Comparison of ENCODE assay signal across 22 mouse cellular contexts in genomic region chr10:19880437-19880836, GRCm38 (mm10). TPM values are rescaled to one million over a fixed set of nuclear protein-coding genes. Genes with fewer than 3 reads are reported as not detected.
A peak's percentile ranks its signal among the peaks of the same experiment; 100 is the strongest.
DNase-seq lines count a peak whose midpoint lies in the region; ATAC-seq and TF ChIP-seq lines count a peak whose summit lies in the region.
"Had no signal": no experiment of that assay in that cellular context is flagged by ENCODE, and none has a peak within 500 bp of the region (broad histone marks: within the 10 kb centered on the region; RNA-seq: fewer than 3 reads in every experiment).

No protein-coding gene starts in this region.

- TF ChIP-seq POLR2A in MEL (IDR thresholded peaks at IDR 0.05; ENCODE audit: control insufficient read depth in 1 of 2, insufficient read depth in 1 of 2, low read depth in 1 of 2, low read length in 2 of 2, poor library complexity in 1 of 2), result no peak

- H3K27me3 ChIP-seq in midbrain, embryonic 11.5 days (ENCODE audit: control insufficient read depth, insufficient read depth, low read length), result no peaks in the 10 kb centered on the region
- H3K27me3 ChIP-seq in midbrain, embryonic 14.5 days (ENCODE audit: control insufficient read depth, insufficient read depth, low read length), result no peaks in the 10 kb centered on the region
- no peaks in the 10 kb centered on the region for H3K27me3 ChIP-seq in MEL (ENCODE audit: control insufficient read depth in 1 of 2, insufficient read depth in 2 of 2, low read length in 2 of 2)
- H3K27me3 ChIP-seq: embryonic facial prominence, embryonic 12.5 days; forebrain, embryonic 13.5 days; forebrain, embryonic 15.5 days had no signal

- H3K79me2 ChIP-seq in MEL (ENCODE audit: control insufficient read depth, insufficient read depth, low read length, poor library complexity), result no peaks in the 10 kb centered on the region

- 76% methylated on average over 3 of the region's 3 CpGs for WGBS in midbrain, embryonic 11.5 days
- 78% methylated on average over 3 of the region's 3 CpGs for WGBS in midbrain, embryonic 14.5 days

- no peaks in the 10 kb centered on the region for H3K9me3 ChIP-seq in midbrain, embryonic 11.5 days (ENCODE audit: control insufficient read depth, low read length)
- no peaks in the 10 kb centered on the region for H3K9me3 ChIP-seq in midbrain, embryonic 14.5 days (ENCODE audit: control insufficient read depth, low read length)
- H3K9me3 ChIP-seq in MEL (replicated peaks; ENCODE audit: insufficient read depth, low read length), result no peaks in the 10 kb centered on the region
- H3K9me3 ChIP-seq: embryonic facial prominence, embryonic 10.5 days; embryonic facial prominence, embryonic 12.5 days; forebrain, embryonic 13.5 days; forebrain, embryonic 15.5 days; G1E had no signal

- no peak overlapping the region for H3K9ac ChIP-seq in midbrain, embryonic 11.5 days (ENCODE audit: low read length)
- no peak overlapping the region for H3K9ac ChIP-seq in midbrain, embryonic 14.5 days (replicated peaks; ENCODE audit: low read length)
- H3K9ac ChIP-seq in MEL (ENCODE audit: control insufficient read depth, low read depth, low read length, poor library complexity, severe bottlenecking), result no peak overlapping the region
- H3K9ac ChIP-seq: embryonic facial prominence, embryonic 12.5 days; forebrain, embryonic 13.5 days; forebrain, embryonic 15.5 days had no signal

- TF ChIP-seq CTCF in MEL (IDR thresholded peaks at IDR 0.05 in 2 of 3, conservative IDR thresholded peaks at IDR 0.05 in 1 of 3; ENCODE audit: control insufficient read depth in 1 of 3, insufficient read depth in 1 of 3, low read depth in 2 of 3, low read length in 3 of 3, poor library complexity in 1 of 3, severe bottlenecking in 1 of 3), result no peak

- H3K4me2 ChIP-seq in midbrain, embryonic 11.5 days, result no peak overlapping the region
- no peak overlapping the region for H3K4me2 ChIP-seq in midbrain, embryonic 14.5 days (ENCODE audit: low read length)
- H3K4me2 ChIP-seq: embryonic facial prominence, embryonic 12.5 days; forebrain, embryonic 13.5 days; forebrain, embryonic 15.5 days had no signal

- 0 out of 4 replicates have a peak, but pooled peaks of 1 of the 2 experiments have one; percentile 13 for TF ChIP-seq EP300 in MEL (IDR thresholded peaks at IDR 0.05; ENCODE audit: low read depth in 1 of 2, low read length in 2 of 2)

- H3K27ac ChIP-seq in midbrain, embryonic 11.5 days (ENCODE audit: low read depth, low read length), result no peak overlapping the region
- no peak overlapping the region for H3K27ac ChIP-seq in midbrain, embryonic 14.5 days (replicated peaks; ENCODE audit: low read depth, low read length)
- no peak overlapping the region for H3K27ac ChIP-seq in MEL (ENCODE audit: control insufficient read depth, low read depth, low read length)
- H3K27ac ChIP-seq: embryonic facial prominence, embryonic 10.5 days; embryonic facial prominence, embryonic 12.5 days; forebrain, embryonic 13.5 days; forebrain, embryonic 15.5 days had no signal

- no peak for ATAC-seq in midbrain, embryonic 11.5 days (ENCODE audit: low FRiP score)
- ATAC-seq in midbrain, embryonic 14.5 days (ENCODE audit: low FRiP score, low TSS enrichment), result no peak
- ATAC-seq in granulocyte monocyte progenitor cell, adult 5-6 weeks (replicated peaks; ENCODE audit: poor library complexity, severe bottlenecking), result peak; percentile 48
- no peak for ATAC-seq in frontal cortex, adult (ENCODE audit: low TSS enrichment)
- ATAC-seq: forebrain, embryonic 13.5 days; forebrain, embryonic 15.5 days had no signal

- TF ChIP-seq RAD21 in MEL (IDR thresholded peaks at IDR 0.05; ENCODE audit: low read depth, low read length), result no peak

- no peak overlapping the region for H3K4me3 ChIP-seq in midbrain, embryonic 11.5 days (ENCODE audit: low read depth, low read length)
- H3K4me3 ChIP-seq in midbrain, embryonic 14.5 days (replicated peaks; ENCODE audit: low read depth, low read length), result no peak overlapping the region
- no peak overlapping the region for H3K4me3 ChIP-seq in MEL (ENCODE audit: control insufficient read depth in 1 of 2, insufficient read depth in 1 of 2, low read depth in 2 of 2, low read length in 2 of 2)
- H3K4me3 ChIP-seq: embryonic facial prominence, embryonic 10.5 days; embryonic facial prominence, embryonic 12.5 days; forebrain, embryonic 13.5 days; forebrain, embryonic 15.5 days had no signal

- H3K4me1 ChIP-seq in midbrain, embryonic 11.5 days (ENCODE audit: control insufficient read depth, insufficient read depth, low read length), result peaks cover 2% of the 10 kb centered on the region; the same call in 1 of the 2 replicates
- no peaks in the 10 kb centered on the region for H3K4me1 ChIP-seq in midbrain, embryonic 14.5 days (ENCODE audit: control insufficient read depth, insufficient read depth, low read length)
- peaks cover 43 to 46% of the 10 kb centered on the region in 2 experiments for H3K4me1 ChIP-seq in MEL (ENCODE audit: control insufficient read depth in 1 of 2, insufficient read depth in 2 of 2, low read length in 2 of 2)
- H3K4me1 ChIP-seq: embryonic facial prominence, embryonic 10.5 days; forebrain, embryonic 13.5 days; forebrain, embryonic 15.5 days had no signal

- no peaks in the 10 kb centered on the region for H3K36me3 ChIP-seq in midbrain, embryonic 11.5 days (ENCODE audit: control insufficient read depth, insufficient read depth, low read length)
- H3K36me3 ChIP-seq in midbrain, embryonic 14.5 days (ENCODE audit: control insufficient read depth, insufficient read depth, low read length), result 0 out of 2 replicates have a peak, but pooled peaks cover 2% of the 10 kb centered on the region
- peaks cover 0 to 41% of the 10 kb centered on the region in 2 experiments; a peak in 2 of 4 replicates for H3K36me3 ChIP-seq in MEL (ENCODE audit: control insufficient read depth in 1 of 2, insufficient read depth in 2 of 2, low read length in 2 of 2)
- H3K36me3 ChIP-seq: embryonic facial prominence, embryonic 12.5 days; forebrain, embryonic 15.5 days had no signal

- DNase-seq in midbrain, embryonic 11.5 days (ENCODE audit: low spot score, missing footprints), result peak; percentile 45
- DNase-seq in midbrain, embryonic 14.5 days, result no peak
- DNase-seq in MEL (ENCODE audit: low read depth, low spot score), result peak; percentile 65
- no peak for DNase-seq in right cerebral cortex, adult 18-20 months
- no peak for DNase-seq in heart, adult 18-20 months
- DNase-seq: adrenal gland, adult 2 months; adrenal gland, postnatal 10 days; adrenal gland, postnatal 25 days; cerebellum, adult 11 months; cerebellum, adult 18-20 months; cerebellum, adult 8-10 months; cerebellum, adult 9-11 months; cerebellum, postnatal 14 days; cerebellum, postnatal 36 days had no signal

TF ChIP-seq in MEL, 35 proteins besides CTCF, POLR2A, EP300 and RAD21:
- TF ChIP-seq ZC3H11A (IDR thresholded peaks at IDR 0.05; ENCODE audit: low read depth, low read length) (no peak), CHD1 (IDR thresholded peaks at IDR 0.05; ENCODE audit: low read depth, low read length) (no peak), JUND (IDR thresholded peaks at IDR 0.05; ENCODE audit: low read depth, low read length) (no peak)

RNA-seq across cellular contexts. Expression of gene Pex7, which starts 27.1 kb away (rescaled TPM):
- polyA plus RNA-seq in midbrain, embryonic 11.5 days (2014; fragmentation: Nextera tagmentation; extraction: Ambion mirVana), result 33.4 and 33.6 TPM in 2 replicates
- polyA plus RNA-seq in midbrain, embryonic 14.5 days (2014; fragmentation: Nextera tagmentation; extraction: Ambion mirVana), result 30.1 and 30.7 TPM in 2 replicates
- total RNA-seq in MEL (2012; rRNA removed), result 15.8 and 16.0 TPM in 2 replicates
- 10 to 100 TPM in 1 of 2 experiments, not detected in 1; 22.1 TPM for polyA plus RNA-seq in MEL (2012; ENCODE audit: insufficient read depth in 1 of 2, insufficient read length in 2 of 2, low read depth in 1 of 2, low replicate concordance in 2 of 2, missing spikeins in 1 of 2)
- total RNA-seq in granulocyte monocyte progenitor cell, adult 5-6 weeks (2014; fragmentation: Nextera tagmentation), result 22.6 and 34.9 TPM in 2 replicates
- total RNA-seq in granulocyte monocyte progenitor cell, adult 5-6 weeks (2017), result 29.1 and 31.3 TPM in 2 replicates
- total RNA-seq in heart, adult 18-20 months (2021), result 10 to 100 TPM; 35.9 to 38.7 TPM

RNA-seq across cellular contexts. Expression of gene Slc35d3, which starts 29.2 kb away (rescaled TPM):
- 0.63 and 0.68 TPM in 2 replicates for polyA plus RNA-seq in midbrain, embryonic 11.5 days (2014; fragmentation: Nextera tagmentation; extraction: Ambion mirVana)
- 2.3 and 2.4 TPM in 2 replicates for polyA plus RNA-seq in midbrain, embryonic 14.5 days (2014; fragmentation: Nextera tagmentation; extraction: Ambion mirVana)
- total RNA-seq in MEL (2012; rRNA removed), result not detected in 2 replicates
- not detected for polyA plus RNA-seq in MEL (2012; ENCODE audit: insufficient read depth in 1 of 2, insufficient read length in 2 of 2, low read depth in 1 of 2, low replicate concordance in 2 of 2, missing spikeins in 1 of 2)
- total RNA-seq in granulocyte monocyte progenitor cell, adult 5-6 weeks (2014; fragmentation: Nextera tagmentation), result not detected in 2 replicates
- 0.21 TPM in 1 of 2 replicates, not detected in the other for total RNA-seq in granulocyte monocyte progenitor cell, adult 5-6 weeks (2017)
- total RNA-seq in heart, adult 18-20 months (2021), result not detected
- polyA plus RNA-seq: C2C12, G1E had no signal

RNA-seq across cellular contexts. Expression of gene Map3k5, which starts 53.8 kb away (rescaled TPM):
- 0.51 and 1.0 TPM in 2 replicates for polyA plus RNA-seq in midbrain, embryonic 11.5 days (2014; fragmentation: Nextera tagmentation; extraction: Ambion mirVana)
- 0.72 and 1.3 TPM in 2 replicates for polyA plus RNA-seq in midbrain, embryonic 14.5 days (2014; fragmentation: Nextera tagmentation; extraction: Ambion mirVana)
- 0.35 and 0.39 TPM in 2 replicates for total RNA-seq in MEL (2012; rRNA removed)
- under 1 TPM in 1 of 2 experiments, not detected in 1; 0.97 TPM for polyA plus RNA-seq in MEL (2012; ENCODE audit: insufficient read depth in 1 of 2, insufficient read length in 2 of 2, low read depth in 1 of 2, low replicate concordance in 2 of 2, missing spikeins in 1 of 2)
- 22.4 and 37.3 TPM in 2 replicates for total RNA-seq in granulocyte monocyte progenitor cell, adult 5-6 weeks (2014; fragmentation: Nextera tagmentation)
- total RNA-seq in granulocyte monocyte progenitor cell, adult 5-6 weeks (2017), result 16.9 and 17.3 TPM in 2 replicates
- total RNA-seq in heart, adult 18-20 months (2021), result 10 to 100 TPM; 34.1 to 40.7 TPM

Comparison
In these comparisons a context has a peak if more than half of its experiments do, and no peak if none do; other contexts are left out.
1. DNase-seq: peak in midbrain, embryonic 11.5 days (single experiment) and MEL (single experiment); none in midbrain, embryonic 14.5 days (single experiment), right cerebral cortex, adult 18-20 months (single experiment) and heart, adult 18-20 months (0 of 2).
2. RNA of gene Map3k5, which starts 53.8 kb away (total RNA-seq): 34.1 to 40.7 TPM in heart, adult 18-20 months and 16.9 to 37.3 TPM in granulocyte monocyte progenitor cell, adult 5-6 weeks; 0.35 to 0.39 TPM in MEL; every median in the first group is over 10 times any median in the second.